Mouse (Mus musculus) embryonic fibroblast, embryonic 13.5 days (primary cell): ENCODE results near the gene Terb2.

Experiments
- CTCF ChIP-seq: IDR thresholded peaks from 2 replicates; pipeline ENCODE4 v1.5.1; 2011; ENCODE audit warnings: mild to moderate bottlenecking, control low read depth, low read length, moderate library complexity, borderline replicate concordance; ENCODE audit not compliant: insufficient read depth
- POLR2A ChIP-seq: IDR thresholded peaks from 2 replicates; pipeline ENCODE4 v1.6.1; 2011; ENCODE audit warnings: low read depth, mild to moderate bottlenecking, control low read depth, low read length, moderate library complexity

GRCm38 (mm10) chr2:122210534-122211228, 24.6 kb downstream of the Terb2 start:
- no peak for TF ChIP-seq CTCF
- no peak for TF ChIP-seq POLR2A
